Mouse (Mus musculus) hindbrain, embryonic 14.5 days (tissue): Measurements from ENCODE around the gene Jaml. TPM values are rescaled to one million over a fixed set of nuclear protein-coding genes. Genes with fewer than 3 reads are reported as not detected.

Source experiments
- ATAC-seq: fragments of 200-750 bp; cut with Nextera tagmentation; 2 replicates; pipeline ENCODE4 v1.8.0; 2017; ENCODE audit warnings: moderate number of reproducible peaks, mild to moderate bottlenecking, moderate TSS enrichment, moderate library complexity; ENCODE audit not compliant: low FRiP score
- DNase-seq: peaks from one replicate; pipeline ENCODE4 v3.0.0-alpha.2; 2015; ENCODE audit warnings: low spot score
- H3K27ac ChIP-seq: fragments of 300-500 bp; sonication (generic); 2 replicates; pipeline ENCODE4 v1.5.1; 2014; ENCODE audit warnings: mild to moderate bottlenecking, moderate library complexity
- H3K27me3 ChIP-seq: fragments of 300-500 bp; sonication (generic); 2 replicates; pipeline ENCODE4 v1.6.1; 2014; ENCODE audit warnings: mild to moderate bottlenecking, low read length, mixed read lengths; ENCODE audit not compliant: control insufficient read depth, insufficient read depth
- H3K36me3 ChIP-seq: fragments of 300-500 bp; sonication (generic); replicated peaks from 2 replicates; pipeline ENCODE4 v1.6.1; 2014; ENCODE audit not compliant: control insufficient read depth, insufficient read depth
- H3K4me1 ChIP-seq: fragments of 300-500 bp; sonication (generic); replicated peaks from 2 replicates; pipeline ENCODE4 v1.6.1; 2014; ENCODE audit warnings: antibody characterized with exemption, low read length, mixed read lengths; ENCODE audit not compliant: control insufficient read depth, insufficient read depth
- H3K4me2 ChIP-seq: fragments of 300-500 bp; sonication (generic); replicated peaks from 2 replicates; pipeline ENCODE4 v1.6.1; 2014; ENCODE audit warnings: mild to moderate bottlenecking, moderate library complexity
- H3K4me3 ChIP-seq: fragments of 300-500 bp; sonication (generic); replicated peaks from 2 replicates; pipeline ENCODE4 v1.5.1; 2014; ENCODE audit warnings: mild to moderate bottlenecking, low read length
- H3K9ac ChIP-seq: fragments of 300-500 bp; sonication (generic); 2 replicates; pipeline ENCODE4 v1.6.1; 2014
- H3K9me3 ChIP-seq: fragments of 300-500 bp; sonication (generic); 2 replicates; pipeline ENCODE4 v1.6.1; 2016; ENCODE audit warnings: low read length; ENCODE audit not compliant: control insufficient read depth
- WGBS: fragments of 180-500 bp; shearing (Covaris S2); extraction: QIAGEN DNeasy Blood & Tissue Kit; methylation state at CpG from one replicate; pipeline ENCODE4 v1.1.7; 2014; 5-methylcytosine and 5-hydroxymethylcytosine counted together
- polyA plus RNA-seq: library from polyadenylated mRNA; unstranded; fragments of >200 nt; fragmentation: Nextera tagmentation; extraction: Ambion mirVana; gene quantifications from 2 replicates; pipeline ENCODE4 v1.2.1, GENCODE M21; 2014

Jaml gene
- polyA plus RNA-seq, 1 experiment from 2014 or later = not detected

- H3K9me3 ChIP-seq = no peaks in the 10 kb centered on the region
- peak within 1 kb of the TSS; percentile 74 for H3K4me2 ChIP-seq
- peaks cover 29% of the 10 kb centered on the region for H3K4me1 ChIP-seq
- no peaks in the 10 kb centered on the region for H3K36me3 ChIP-seq
- H3K27ac ChIP-seq = peak within 1 kb of the TSS; percentile 88
- ATAC-seq = peak; percentile 63; the same call in 1 of the 2 replicates
- H3K27me3 ChIP-seq = no peaks in the 10 kb centered on the region
- H3K9ac ChIP-seq = peak within 1 kb of the TSS; percentile 82
- WGBS = 1% methylated on average over 13 of the region's 13 CpGs
- H3K4me3 ChIP-seq = peak within 1 kb of the TSS; percentile 69
- DNase-seq = peak; percentile 53
Observed at GRCm38 (mm10) chr9:45117741-45118431, 38.9 kb downstream of the Jaml start, which contains the start of gene Scn2b. Scn2b (plus strand) TSS chr9:45117782.

- no peaks in the 10 kb centered on the region for H3K9me3 ChIP-seq
- 26% methylated on average over 10 of the region's 10 CpGs for WGBS
- peak overlapping the region; percentile 21; the same call in 1 of the 2 replicates for H3K27ac ChIP-seq
- no peak for ATAC-seq
- DNase-seq = no peak
- H3K27me3 ChIP-seq = no peaks in the 10 kb centered on the region
- peaks cover 29% of the 10 kb centered on the region for H3K4me1 ChIP-seq
- H3K9ac ChIP-seq = peak overlapping the region; percentile 82
- no peaks in the 10 kb centered on the region for H3K36me3 ChIP-seq
- peak overlapping the region; percentile 74 for H3K4me2 ChIP-seq
- peak overlapping the region; percentile 69 for H3K4me3 ChIP-seq
Observed at GRCm38 (mm10) chr9:45118552-45118951, 39.6 kb downstream of the Jaml start.

- Histone ChIP-seq H3K9me3 (no peaks in the 10 kb centered on the region), H3K4me1 (peaks cover 29% of the 10 kb centered on the region), H3K27ac (no peak overlapping the region), H3K9ac (peak overlapping the region; percentile 82; the same call in 1 of the 2 replicates), H3K27me3 (no peaks in the 10 kb centered on the region), H3K4me3 (peak overlapping the region; percentile 69), H3K36me3 (no peaks in the 10 kb centered on the region), H3K4me2 (peak overlapping the region; percentile 74)
- DNase-seq (no peak), ATAC-seq (no peak)
- WGBS = 94% methylated on average over 8 of the region's 8 CpGs
Observed at GRCm38 (mm10) chr9:45119316-45119953, 40.5 kb downstream of the Jaml start.

- no peak for DNase-seq
- H3K4me3 ChIP-seq = no peak overlapping the region
- H3K4me1 ChIP-seq = peaks cover 29% of the 10 kb centered on the region
- no peak overlapping the region for H3K9ac ChIP-seq
- WGBS = 92% methylated on average over 14 of the region's 14 CpGs
- H3K9me3 ChIP-seq = no peaks in the 10 kb centered on the region
- no peak overlapping the region for H3K4me2 ChIP-seq
- ATAC-seq = no peak
- 0 out of 2 replicates have a peak, but pooled peaks cover 3% of the 10 kb centered on the region for H3K36me3 ChIP-seq
- H3K27ac ChIP-seq = no peak overlapping the region
- no peaks in the 10 kb centered on the region for H3K27me3 ChIP-seq
Observed at GRCm38 (mm10) chr9:45119954-45120530, 41.1 kb downstream of the Jaml start.

- ATAC-seq (no peak), DNase-seq (no peak)
- Histone ChIP-seq H3K9ac (no peak overlapping the region), H3K4me3 (no peak overlapping the region), H3K36me3 (peaks cover 7% of the 10 kb centered on the region), H3K4me1 (peaks cover 29% of the 10 kb centered on the region), H3K27me3 (no peaks in the 10 kb centered on the region), H3K27ac (no peak overlapping the region), H3K9me3 (no peaks in the 10 kb centered on the region), H3K4me2 (no peak overlapping the region)
- WGBS = 86% methylated on average over 6 of the region's 6 CpGs
Observed at GRCm38 (mm10) chr9:45120567-45120966, 41.6 kb downstream of the Jaml start.

- H3K27ac ChIP-seq = no peak overlapping the region
- peaks cover 11% of the 10 kb centered on the region for H3K36me3 ChIP-seq
- ATAC-seq (no peak), DNase-seq (no peak)
- H3K4me2 ChIP-seq = no peak overlapping the region
- no peak overlapping the region for H3K9ac ChIP-seq
- no peak overlapping the region for H3K4me3 ChIP-seq
- H3K9me3 ChIP-seq = no peaks in the 10 kb centered on the region
- H3K27me3 ChIP-seq = no peaks in the 10 kb centered on the region
- WGBS = 59% methylated on average over 6 of the region's 6 CpGs
- H3K4me1 ChIP-seq = peaks cover 27% of the 10 kb centered on the region
Observed at GRCm38 (mm10) chr9:45121001-45121400, 42.0 kb downstream of the Jaml start.

GRCm38 (mm10) chr9:45121769-45122168 is 42.8 kb downstream of the Jaml start:
- peak overlapping the region; percentile 44 for H3K4me2 ChIP-seq
- peaks cover 24% of the 10 kb centered on the region for H3K4me1 ChIP-seq
- peaks cover 18% of the 10 kb centered on the region for H3K36me3 ChIP-seq
- peak overlapping the region; percentile 42 for H3K9ac ChIP-seq
- DNase-seq (peak; percentile 77), ATAC-seq (peak; percentile 52)
- 7% methylated on average over 10 of the region's 10 CpGs for WGBS
- no peaks in the 10 kb centered on the region for H3K27me3 ChIP-seq
- no peaks in the 10 kb centered on the region for H3K9me3 ChIP-seq
- 0 out of 2 replicates have a peak overlapping the region, but pooled peaks have one; percentile 6 for H3K4me3 ChIP-seq
- H3K27ac ChIP-seq = no peak overlapping the region

GRCm38 (mm10) chr9:45122209-45122761 is 43.3 kb downstream of the Jaml start:
- Histone ChIP-seq H3K36me3 (peaks cover 21% of the 10 kb centered on the region), H3K4me2 (peak overlapping the region; percentile 44), H3K4me1 (peaks cover 24% of the 10 kb centered on the region), H3K27ac (no peak overlapping the region), H3K9me3 (no peaks in the 10 kb centered on the region), H3K4me3 (0 out of 2 replicates have a peak overlapping the region, but pooled peaks have one; percentile 6), H3K27me3 (no peaks in the 10 kb centered on the region), H3K9ac (peak overlapping the region; percentile 42)
- WGBS = 25% methylated on average over 9 of the region's 9 CpGs
- no peak for ATAC-seq
- no peak for DNase-seq

GRCm38 (mm10) chr9:45125211-45125610 is 46.2 kb downstream of the Jaml start:
- H3K9ac ChIP-seq = no peak overlapping the region
- no peak for DNase-seq
- no peak overlapping the region for H3K4me2 ChIP-seq
- H3K27me3 ChIP-seq = no peaks in the 10 kb centered on the region
- H3K4me3 ChIP-seq = no peak overlapping the region
- peaks cover 13% of the 10 kb centered on the region for H3K4me1 ChIP-seq
- ATAC-seq = no peak
- H3K36me3 ChIP-seq = peaks cover 21% of the 10 kb centered on the region
- no peak overlapping the region for H3K27ac ChIP-seq
- 90% methylated on average over 14 of the region's 14 CpGs for WGBS
- H3K9me3 ChIP-seq = no peaks in the 10 kb centered on the region
